Mouse (Mus musculus) erythroblast, embryonic 14.5 days (primary cell): ENCODE measurements around the gene Art3.

Source experiments
- GATA1 ChIP-seq: IDR thresholded peaks from 2 replicates; pipeline ENCODE4 v1.6.1; 2012; ENCODE audit warnings: low read length, inconsistent platforms, mixed read lengths
- TAL1 ChIP-seq: IDR thresholded peaks from 3 replicates; pipeline ENCODE4 v1.6.1; 2012; ENCODE audit warnings: low read length, inconsistent platforms, mixed read lengths

DNA sequence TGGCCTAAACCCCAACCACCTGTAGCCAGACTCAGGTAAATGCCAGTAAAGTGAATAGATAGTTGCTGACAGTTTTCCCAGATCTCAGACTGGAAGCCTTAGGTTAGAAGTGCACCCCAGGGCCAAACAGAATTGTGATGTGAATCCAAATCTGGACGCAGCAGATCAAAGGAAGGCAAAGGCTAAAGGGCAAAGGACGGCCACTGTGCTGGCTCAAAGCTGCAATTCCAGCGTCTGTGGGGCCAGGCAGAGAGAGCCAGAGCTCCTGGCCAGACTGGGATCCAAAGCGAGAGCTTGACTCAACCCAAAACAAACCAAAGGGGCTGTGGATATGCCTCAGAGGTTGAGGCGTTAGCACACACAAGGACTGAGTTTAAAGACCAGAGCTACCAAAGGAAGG, 127.1 kb downstream of the Art3 start:
- no peak for TF ChIP-seq TAL1
- TF ChIP-seq GATA1: no peak
